Mouse (Mus musculus) heart, adult 9 months (tissue): ENCODE data around the gene H3f3b.
"Not testable (repeated sequence)": the region's sequence is repeated elsewhere in the genome, so short reads cannot be mapped to it uniquely, and the experiment has no call there.

Experiments used
- DNase-seq, 2 experiments: peaks; one replicate each; pipeline ENCODE4 v3.0.0; 2022; ENCODE audit warnings: low spot score in 2 of 2

Gene H3f3b

DNA sequence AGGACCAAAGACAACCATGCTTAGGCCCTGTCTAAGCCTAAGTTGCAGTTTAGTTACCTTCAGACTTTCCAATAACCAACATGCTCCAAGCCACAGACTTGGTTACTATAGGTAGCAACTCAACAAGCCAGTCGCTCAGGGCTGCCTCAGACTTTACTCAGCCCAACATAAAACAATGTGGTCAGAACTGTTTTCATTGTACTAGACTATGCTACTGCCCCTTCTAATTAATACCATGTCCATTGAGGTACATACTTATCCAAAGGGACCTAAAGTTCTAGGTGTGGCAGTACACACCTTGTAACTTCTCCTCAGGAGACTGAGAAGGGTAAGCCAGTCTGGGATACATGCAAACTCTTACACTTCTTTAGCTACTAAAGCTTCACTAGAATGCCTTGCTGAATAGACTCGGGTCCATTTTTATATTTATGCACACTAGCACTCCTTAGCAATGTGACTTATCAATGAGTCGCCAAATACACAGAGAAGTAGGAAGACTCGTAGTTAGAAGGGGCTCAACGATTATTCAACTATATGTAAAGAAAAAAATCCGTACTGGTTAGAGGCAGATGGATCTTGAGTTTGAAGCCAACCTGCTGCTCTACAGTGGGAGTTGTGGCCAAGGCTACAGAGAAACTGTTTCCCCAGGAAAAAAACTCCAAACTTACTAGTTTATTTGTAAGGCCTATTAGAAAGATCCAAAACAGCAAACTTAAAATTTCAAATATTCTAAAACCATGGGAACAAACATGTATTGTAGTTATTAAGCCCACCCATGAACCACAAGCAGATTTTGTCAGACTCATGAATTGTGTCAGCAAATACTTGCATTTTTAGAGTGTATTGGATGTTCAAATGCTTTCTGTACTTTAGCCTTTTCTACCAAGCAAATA is 6.2 kb downstream of the H3f3b start:
- DNase-seq = no peak

GRCm38 (mm10) chr11:116020519-116020922 is 7.2 kb downstream of the H3f3b start:
- no peak for DNase-seq

- no peak for DNase-seq
These were observed 7.8 kb downstream of the H3f3b start for GRCm38 (mm10) chr11:116019976-116020411.

DNA sequence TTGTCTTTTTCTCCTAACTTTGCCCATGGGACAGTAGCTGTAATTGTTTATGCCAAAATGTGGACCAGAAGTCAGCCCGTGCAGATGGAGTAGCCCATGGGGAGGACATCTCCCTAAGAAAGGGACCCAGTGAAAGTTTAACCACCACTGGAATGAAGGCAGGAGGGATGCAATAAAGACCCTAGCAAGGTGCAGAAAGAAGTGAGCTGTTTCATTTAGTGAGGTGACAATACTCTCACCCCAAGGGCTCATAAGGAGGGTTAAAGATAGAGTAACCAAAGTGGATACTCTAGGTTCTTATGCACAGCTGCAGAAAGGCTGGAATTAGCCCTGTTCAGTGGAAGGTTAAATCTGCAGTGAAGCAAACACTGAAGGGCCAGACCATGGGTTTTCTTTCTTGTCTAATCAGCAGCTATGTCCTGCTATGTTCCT is 8.4 kb downstream of the H3f3b start:
- no peak for DNase-seq

- not testable (repeated sequence) for DNase-seq
These were observed 8.9 kb downstream of the H3f3b start for GRCm38 (mm10) chr11:116018867-116019266.

DNA sequence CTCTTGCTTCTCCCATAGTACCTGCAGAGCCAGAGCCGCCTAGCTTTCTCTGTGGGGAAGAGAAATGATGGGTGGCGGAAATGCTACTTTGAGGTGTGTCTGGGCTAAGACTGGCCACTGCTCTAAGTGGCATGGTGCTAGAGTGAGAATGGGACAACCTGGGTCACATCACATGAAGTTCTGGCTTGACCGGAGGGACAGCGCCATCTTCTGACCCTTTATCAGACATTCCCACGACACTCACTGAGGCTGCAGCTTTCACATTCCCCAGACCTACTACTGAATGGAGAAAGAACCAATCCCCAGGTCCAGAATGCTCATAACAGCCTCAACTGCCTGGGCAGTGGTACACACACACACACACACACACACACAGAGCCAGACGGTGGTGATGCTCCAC is 9.7 kb downstream of the H3f3b start:
- DNase-seq = no peak

DNA sequence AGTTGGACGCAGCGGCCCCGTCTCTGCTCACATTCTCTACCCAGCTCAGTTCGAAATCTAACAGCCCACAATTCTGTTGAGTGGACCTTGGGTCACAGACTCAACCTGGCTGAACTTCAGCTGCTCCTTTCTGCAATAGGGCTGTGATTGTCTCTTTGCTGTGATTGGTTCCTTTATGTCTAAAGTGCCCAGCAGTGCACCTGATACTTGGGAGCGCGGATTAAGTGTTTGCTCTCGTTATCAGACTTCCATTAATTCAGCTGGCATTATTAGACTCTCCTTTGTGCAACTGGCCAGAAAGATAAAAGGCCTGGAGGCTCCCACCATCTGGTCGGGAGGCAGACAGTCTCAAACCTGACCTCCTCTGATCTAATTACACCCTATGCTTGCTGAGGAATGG is 12.9 kb downstream of the H3f3b start:
- DNase-seq = no peak

GRCm38 (mm10) chr11:116012262-116012947 is 15.4 kb downstream of the H3f3b start, which contains the start of gene Galk1:
Gene Galk1, minus strand, starts transcription at chr11:116012719.
- DNase-seq = peak; percentile 87 to 89

- no peak for DNase-seq
These were observed 16.1 kb downstream of the H3f3b start for GRCm38 (mm10) chr11:116011529-116012261.

GRCm38 (mm10) chr11:116010948-116011347 is 16.8 kb downstream of the H3f3b start:
- no peak for DNase-seq

- DNase-seq = no peak
These were observed 17.6 kb downstream of the H3f3b start for GRCm38 (mm10) chr11:116010146-116010545.

GRCm38 (mm10) chr11:116009661-116010060 is 18.1 kb downstream of the H3f3b start:
- no peak for DNase-seq

- no peak for DNase-seq
These were observed 18.9 kb downstream of the H3f3b start for GRCm38 (mm10) chr11:116008832-116009375.

DNA sequence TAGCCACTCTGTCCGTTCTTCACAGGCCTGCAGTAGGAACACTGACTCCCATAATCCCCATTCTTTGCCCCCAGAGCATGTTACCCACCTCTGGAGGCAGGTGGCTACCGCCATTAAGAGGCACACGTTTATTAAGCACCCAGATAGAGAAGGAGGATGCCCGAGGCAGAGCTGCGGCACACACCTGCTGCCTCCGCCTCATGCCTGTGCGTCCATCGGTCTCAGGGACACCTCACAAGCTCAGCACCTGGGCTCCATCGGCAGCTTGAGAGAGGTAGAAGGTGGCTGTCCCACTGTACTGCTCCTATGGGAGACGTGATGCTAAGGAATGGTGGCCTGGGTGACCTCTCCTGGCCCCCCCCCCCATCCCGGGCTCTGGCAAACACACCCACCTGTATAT is 19.4 kb downstream of the H3f3b start:
- no peak for DNase-seq

- DNase-seq = no peak
These were observed 20.5 kb downstream of the H3f3b start for GRCm38 (mm10) chr11:116007095-116007850.

- no peak for DNase-seq
These were observed 21.9 kb downstream of the H3f3b start for GRCm38 (mm10) chr11:116005701-116006419.

DNA sequence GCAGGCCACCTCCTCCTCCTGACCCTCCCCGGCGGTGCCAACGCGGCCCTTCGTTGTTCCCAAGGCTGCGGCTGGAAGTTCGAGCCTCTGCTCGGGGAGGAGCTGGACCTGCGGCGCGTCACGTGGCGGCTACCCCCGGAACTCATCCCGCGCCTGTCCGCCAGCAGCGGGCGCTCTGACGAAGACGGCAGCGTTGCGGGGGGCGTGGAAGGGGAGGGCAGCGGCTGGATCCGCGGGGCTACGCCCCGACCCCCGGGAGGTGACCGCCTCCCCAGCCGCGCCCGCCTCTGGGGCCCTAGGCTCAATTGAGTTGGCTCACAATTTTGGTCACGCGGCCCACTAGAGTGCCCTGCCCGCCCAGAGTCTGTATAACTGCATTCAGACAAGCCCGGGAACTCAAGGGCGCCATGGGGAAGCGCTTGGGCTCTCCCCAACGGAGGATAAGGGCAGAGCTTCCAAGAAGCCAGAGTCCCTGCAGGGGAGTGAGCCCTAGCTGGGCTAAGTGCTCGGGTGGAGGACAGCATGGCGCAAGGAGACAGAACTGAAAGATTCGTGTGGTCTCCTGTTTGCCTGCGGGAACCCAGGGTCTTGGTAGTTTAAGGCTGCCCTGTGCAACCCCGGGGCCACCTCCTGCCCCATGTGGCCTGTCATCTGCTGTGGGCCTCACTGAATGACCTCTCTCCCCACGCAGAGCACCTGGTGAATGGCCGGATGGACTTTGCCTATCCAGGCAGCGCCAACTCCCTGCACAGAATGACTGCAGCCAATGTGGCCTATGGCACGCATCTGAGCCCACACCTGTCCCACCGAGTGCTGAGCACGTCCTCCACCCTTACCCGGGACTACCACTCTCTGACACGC is 22.7 kb downstream of the H3f3b start:
- peak; percentile 83 to 86 for DNase-seq

GRCm38 (mm10) chr11:116004186-116004823 is 23.5 kb downstream of the H3f3b start:
- no peak for DNase-seq

DNA sequence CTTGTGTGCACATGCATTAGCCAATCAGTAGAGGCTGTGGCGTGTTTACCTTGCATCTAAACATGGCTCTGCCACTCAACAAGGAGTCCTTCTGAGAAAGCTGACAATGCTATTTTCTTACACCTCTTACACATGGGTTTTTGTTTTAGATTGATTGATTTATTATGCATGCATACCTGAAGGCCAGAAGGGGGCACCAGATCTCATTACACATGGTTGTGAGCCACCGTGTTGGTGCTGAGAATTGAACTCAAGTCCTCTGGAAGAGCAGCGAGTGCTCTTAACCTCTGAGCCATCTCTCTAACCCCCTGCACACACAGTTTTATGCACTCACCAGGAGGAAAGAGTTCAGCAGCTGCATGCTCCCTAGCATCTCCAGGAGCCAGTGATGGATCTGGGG is 24.9 kb downstream of the H3f3b start:
- no peak for DNase-seq
